Mouse (Mus musculus): ENCODE measurements at regions not wholly inside any gene's neighbourhood (a gene's known extent, or its start where the extent isn't known, plus 50 kb on each side); places are given as distances from the start of the nearest gene placed in this dataset.

- TF ChIP-seq CTCF (IDR thresholded peaks at IDR 0.05; ENCODE audit: borderline replicate concordance, control insufficient read depth, extremely low read depth, insufficient read depth, low read length, poor library complexity) (no peak), POLR2A (IDR thresholded peaks at IDR 0.05; ENCODE audit: control insufficient read depth, extremely low read depth, insufficient read depth, low read length, poor library complexity) (no peak)
Measured at GRCm38 (mm10) chr1:137902859-137903258, 272.6 kb downstream of the Ptprc start.

All from thymus, adult 2 months (tissue).